Mouse (Mus musculus) heart, postnatal 0 days (tissue): ENCODE results near the gene Serhl. TPM values are rescaled to one million over a fixed set of nuclear protein-coding genes. Genes with fewer than 3 reads are reported as not detected.
A peak's percentile ranks its signal among the peaks of the same experiment; 100 is the strongest.

Experiments used
- ATAC-seq: fragments of 200-750 bp; cut with Nextera tagmentation; 2 replicates; pipeline ENCODE4 v1.8.0; 2017; ENCODE audit warnings: low read depth, moderate number of reproducible peaks, moderate library complexity; ENCODE audit not compliant: insufficient read depth
- DNase-seq: peaks from one replicate; pipeline ENCODE4 v3.0.0-alpha.2; 2016; ENCODE audit warnings: low spot score
- H3K27ac ChIP-seq: fragments of 300-500 bp; sonication (generic); 2 replicates; pipeline ENCODE4 v1.5.1; 2014; ENCODE audit warnings: low read depth, mild to moderate bottlenecking
- H3K27me3 ChIP-seq: fragments of 300-500 bp; sonication (generic); 2 replicates; pipeline ENCODE4 v1.6.1; 2014; ENCODE audit warnings: low read length, mixed read lengths; ENCODE audit not compliant: control insufficient read depth, insufficient read depth
- H3K36me3 ChIP-seq: fragments of 300-500 bp; sonication (generic); replicated peaks from 2 replicates; pipeline ENCODE4 v1.6.1; 2014; ENCODE audit warnings: low read length, mixed read lengths; ENCODE audit not compliant: control insufficient read depth, insufficient read depth
- H3K4me1 ChIP-seq: fragments of 300-500 bp; sonication (generic); 2 replicates; pipeline ENCODE4 v1.6.1; 2014; ENCODE audit warnings: antibody characterized with exemption; ENCODE audit not compliant: control insufficient read depth, insufficient read depth
- H3K4me2 ChIP-seq: fragments of 300-500 bp; sonication (generic); 2 replicates; pipeline ENCODE4 v1.6.1; 2014; ENCODE audit warnings: low read depth, mild to moderate bottlenecking, low read length, moderate library complexity
- H3K4me3 ChIP-seq: fragments of 300-500 bp; sonication (generic); 2 replicates; pipeline ENCODE4 v1.5.1; 2014; ENCODE audit warnings: low read depth, low read length
- H3K9ac ChIP-seq: fragments of 300-500 bp; sonication (generic); replicated peaks from 2 replicates; pipeline ENCODE4 v1.6.1; 2014; ENCODE audit warnings: low read depth, low read length, mixed read lengths
- H3K9me3 ChIP-seq: fragments of 300-500 bp; sonication (generic); replicated peaks from 2 replicates; pipeline ENCODE4 v1.6.1; 2016; ENCODE audit warnings: low read length; ENCODE audit not compliant: control insufficient read depth
- CTCF ChIP-seq: IDR thresholded peaks from 2 replicates; pipeline ENCODE4 v1.5.1; 2016; ENCODE audit warnings: antibody characterized with exemption, control low read depth, low read depth
- EP300 ChIP-seq: IDR thresholded peaks from 2 replicates; pipeline ENCODE4 v1.6.1; 2016; ENCODE audit warnings: antibody characterized with exemption, low read depth
- WGBS: fragments of 180-500 bp; shearing (Covaris S2); extraction: QIAGEN DNeasy Blood & Tissue Kit; methylation state at CpG from one replicate; pipeline ENCODE4 v1.1.7; 2014; 5-methylcytosine and 5-hydroxymethylcytosine counted together
- polyA plus RNA-seq: library from polyadenylated mRNA; unstranded; fragments of >200 nt; fragmentation: Nextera tagmentation; extraction: Ambion mirVana; gene quantifications from 2 replicates; pipeline ENCODE4 v1.2.1, GENCODE M21; 2015
- total RNA-seq: library from RNA; depleted of rRNA; stranded (reverse); fragments of >200 nt; gene quantifications from 2 replicates; pipeline ENCODE4 v1.2.3, GENCODE M21; 2014; ENCODE audit warnings: low replicate concordance

Serhl gene
- total and polyA plus RNA-seq, 2 experiments from 2014 or later: 84.0 to 110 TPM

DNA sequence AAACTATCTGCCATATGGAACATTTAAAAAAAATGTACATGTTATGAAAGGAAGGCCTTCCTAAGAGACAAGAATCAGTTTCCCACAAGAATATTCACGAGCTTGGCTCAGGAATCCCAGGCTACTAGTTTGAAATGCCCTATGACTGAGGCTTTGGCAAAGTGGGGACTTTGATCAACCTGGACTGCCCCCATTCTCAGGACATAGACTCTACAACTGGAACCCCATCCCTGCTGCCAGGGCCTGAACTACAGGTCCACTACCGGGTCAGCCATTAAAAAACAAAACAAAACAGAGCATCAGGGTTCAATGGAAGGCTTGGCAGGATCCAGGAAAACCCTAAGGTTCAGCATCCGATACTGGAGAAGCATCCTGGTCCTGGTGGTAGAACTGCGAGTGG is 61.4 kb downstream of the Serhl start:
- no peak for TF ChIP-seq EP300
- no peak for TF ChIP-seq CTCF
- 80% methylated on average over 4 of the region's 4 CpGs for WGBS
- no peaks in the 10 kb centered on the region for H3K9me3 ChIP-seq

GRCm38 (mm10) chr15:83154309-83154708 is 65.0 kb downstream of the Serhl start:
- no peak overlapping the region for H3K4me3 ChIP-seq
- H3K9ac ChIP-seq: no peak overlapping the region
- no peaks in the 10 kb centered on the region for H3K4me1 ChIP-seq
- H3K27ac ChIP-seq: no peak overlapping the region
- 90% methylated on average over 7 of the region's 7 CpGs for WGBS
- no peaks in the 10 kb centered on the region for H3K27me3 ChIP-seq
- H3K4me2 ChIP-seq: no peak overlapping the region
- no peak for TF ChIP-seq CTCF
- no peak for TF ChIP-seq EP300
- no peaks in the 10 kb centered on the region for H3K9me3 ChIP-seq
- no peak for DNase-seq
- no peak for ATAC-seq
- peaks cover 22% of the 10 kb centered on the region for H3K36me3 ChIP-seq

More for the DNA sequence above, 61.4 kb downstream of the Serhl start:
- H3K4me1 ChIP-seq: peaks cover 8% of the 10 kb centered on the region
- H3K9ac ChIP-seq: no peak overlapping the region
- no peak for ATAC-seq
- 0 out of 2 replicates have a peak overlapping the region, but pooled peaks have one; percentile 15 for H3K27ac ChIP-seq
- no peak overlapping the region for H3K4me3 ChIP-seq
- peaks cover 22% of the 10 kb centered on the region for H3K36me3 ChIP-seq
- H3K27me3 ChIP-seq: no peaks in the 10 kb centered on the region
- no peak overlapping the region for H3K4me2 ChIP-seq
- no peak for DNase-seq

GRCm38 (mm10) chr15:83155672-83156419 is 66.5 kb downstream of the Serhl start:
- H3K27ac ChIP-seq: no peak overlapping the region
- no peaks in the 10 kb centered on the region for H3K9me3 ChIP-seq
- no peak overlapping the region for H3K9ac ChIP-seq
- TF ChIP-seq CTCF (no peak), EP300 (no peak)
- no peak overlapping the region for H3K4me3 ChIP-seq
- no peak for ATAC-seq
- DNase-seq: no peak
- no peak overlapping the region for H3K4me2 ChIP-seq
- H3K36me3 ChIP-seq: peaks cover 34% of the 10 kb centered on the region
- 72% methylated on average over 6 of the region's 6 CpGs for WGBS
- H3K4me1 ChIP-seq: no peaks in the 10 kb centered on the region
- H3K27me3 ChIP-seq: no peaks in the 10 kb centered on the region

DNA sequence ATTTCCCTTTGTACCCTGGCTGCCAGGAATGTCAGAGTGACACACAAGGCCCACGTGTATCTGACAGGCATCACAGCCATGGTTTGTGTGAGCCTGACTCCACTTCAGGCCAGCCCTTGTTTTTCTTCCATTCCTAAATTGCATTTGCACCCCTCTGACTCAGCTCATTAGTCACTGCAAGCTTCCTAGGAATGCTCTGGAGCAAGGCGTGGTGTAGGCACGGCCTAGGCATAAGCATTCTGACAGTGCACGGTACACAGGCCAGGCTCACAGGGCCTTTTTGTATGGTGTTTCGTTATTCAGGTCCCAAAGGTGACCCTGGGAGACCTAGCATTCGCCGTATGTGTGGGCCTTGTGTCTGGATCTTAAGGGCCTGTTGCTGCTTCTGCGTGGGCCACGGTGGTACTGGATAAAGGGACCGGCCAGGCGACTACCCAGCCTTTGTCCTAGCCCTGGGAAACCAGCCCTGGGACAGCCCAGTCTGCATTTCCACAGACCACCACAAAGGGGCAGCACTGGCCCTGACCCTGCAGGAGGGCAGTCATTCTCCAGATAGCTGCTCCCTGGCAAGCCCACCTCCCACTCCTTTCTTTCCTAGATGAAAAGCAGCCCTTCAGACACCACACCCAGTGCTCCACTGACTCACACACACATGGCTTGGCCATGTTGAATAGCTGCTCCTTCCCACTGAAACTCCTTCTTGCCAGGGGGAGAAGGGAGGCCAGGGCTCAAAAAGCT is 67.8 kb downstream of the Serhl start:
- H3K27ac ChIP-seq: no peak overlapping the region
- ATAC-seq: peak; percentile 31
- 62% methylated on average over 11 of the region's 11 CpGs for WGBS
- no peak overlapping the region for H3K9ac ChIP-seq
- no peaks in the 10 kb centered on the region for H3K4me1 ChIP-seq
- no peak overlapping the region for H3K4me3 ChIP-seq
- H3K4me2 ChIP-seq: no peak overlapping the region
- H3K36me3 ChIP-seq: peaks cover 43% of the 10 kb centered on the region
- no peaks in the 10 kb centered on the region for H3K27me3 ChIP-seq
- TF ChIP-seq CTCF (peak; percentile 77), EP300 (no peak)
- no peaks in the 10 kb centered on the region for H3K9me3 ChIP-seq
- peak; percentile 46 for DNase-seq

- no peak for DNase-seq
- ATAC-seq: no peak
- H3K9me3 ChIP-seq: no peaks in the 10 kb centered on the region
- H3K9ac ChIP-seq: no peak overlapping the region
- peaks cover 45% of the 10 kb centered on the region for H3K36me3 ChIP-seq
- no peak overlapping the region for H3K4me3 ChIP-seq
- no peak overlapping the region for H3K27ac ChIP-seq
- H3K4me2 ChIP-seq: no peak overlapping the region
- H3K4me1 ChIP-seq: no peaks in the 10 kb centered on the region
- TF ChIP-seq CTCF (no peak), EP300 (no peak)
- 94% methylated on average over 6 of the region's 6 CpGs for WGBS
- no peaks in the 10 kb centered on the region for H3K27me3 ChIP-seq
Observed at GRCm38 (mm10) chr15:83157667-83158064, 68.4 kb downstream of the Serhl start.
